Mouse (Mus musculus): ENCODE measurements at regions not wholly inside any gene's neighbourhood (a gene's known extent, or its start where the extent isn't known, plus 50 kb on each side); places are given as distances from the start of the nearest gene placed in this dataset.

GRCm38 (mm10) chr3:71590840-71591239, 1376.8 kb downstream of the Sis start:
- H3ac ChIP-seq (ENCODE audit: control insufficient read depth, insufficient read length, low read depth): no peak overlapping the region
- no peak overlapping the region for H3K4me3 ChIP-seq (ENCODE audit: insufficient read depth, poor library complexity, severe bottlenecking)
- TF ChIP-seq MYOG (IDR thresholded peaks at IDR 0.05; ENCODE audit: control insufficient read depth, extremely low read depth, insufficient read length) (no peak), FOSL1 (IDR thresholded peaks at IDR 0.05; ENCODE audit: insufficient read depth, low read length, poor library complexity, severe bottlenecking) (no peak), CTCF (IDR thresholded peaks at IDR 0.05; ENCODE audit: control insufficient read depth, insufficient read depth, insufficient read length) (no peak), MAX (IDR thresholded peaks at IDR 0.05) (no peak), MYOD1 (IDR thresholded peaks at IDR 0.05; ENCODE audit: control insufficient read depth, insufficient read length, low read depth) (no peak), CEBPB (IDR thresholded peaks at IDR 0.05; ENCODE audit: low read depth) (no peak), USF1 (IDR thresholded peaks at IDR 0.05; ENCODE audit: low read depth) (no peak)
- no peaks in the 10 kb centered on the region for H3K27me3 ChIP-seq (ENCODE audit: control insufficient read depth, insufficient read depth, insufficient read length)
- no peaks in the 10 kb centered on the region for H3K36me3 ChIP-seq (ENCODE audit: control insufficient read depth, insufficient read depth)
- H3K79me2 ChIP-seq (ENCODE audit: control insufficient read depth, insufficient read depth): no peaks in the 10 kb centered on the region
- H3K79me3 ChIP-seq (ENCODE audit: low read depth): no peaks in the 10 kb centered on the region

GRCm38 (mm10) chr3:71563820-71564418, 1403.7 kb downstream of the Sis start:
- H3K36me3 ChIP-seq (ENCODE audit: control insufficient read depth, insufficient read depth): no peaks in the 10 kb centered on the region
- H3K4me3 ChIP-seq (ENCODE audit: insufficient read depth, poor library complexity, severe bottlenecking): peak overlapping the region; percentile 12
- H3K79me2 ChIP-seq (ENCODE audit: control insufficient read depth, insufficient read depth): no peaks in the 10 kb centered on the region
- no peaks in the 10 kb centered on the region for H3K27me3 ChIP-seq (ENCODE audit: control insufficient read depth, insufficient read depth, insufficient read length)
- no peaks in the 10 kb centered on the region for H3K79me3 ChIP-seq (ENCODE audit: low read depth)
- no peak overlapping the region for H3ac ChIP-seq (ENCODE audit: control insufficient read depth, insufficient read length, low read depth)
- TF ChIP-seq FOSL1 (IDR thresholded peaks at IDR 0.05; ENCODE audit: insufficient read depth, low read length, poor library complexity, severe bottlenecking) (no peak), MYOG (IDR thresholded peaks at IDR 0.05; ENCODE audit: control insufficient read depth, extremely low read depth, insufficient read length) (no peak)

DNA sequence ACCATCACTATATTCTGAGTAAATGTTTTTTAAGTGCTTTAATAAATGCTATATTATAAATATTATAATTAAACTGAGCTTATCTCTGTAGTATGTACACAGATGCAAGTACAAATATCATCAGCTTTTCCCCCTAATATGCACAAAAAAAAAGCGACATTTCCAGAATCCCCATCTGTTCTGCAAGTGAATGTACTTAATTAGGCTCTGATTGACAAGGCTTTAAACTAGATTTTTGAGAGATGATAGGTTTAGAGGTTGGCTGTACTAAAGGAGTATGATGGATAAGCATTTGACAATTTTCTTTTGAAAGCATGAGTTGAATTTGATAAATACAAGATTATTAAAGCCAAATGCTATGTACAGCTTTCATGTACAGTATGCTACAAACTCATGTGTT, 1404.8 kb downstream of the Sis start:
- no peaks in the 10 kb centered on the region for H3K27me3 ChIP-seq (ENCODE audit: control insufficient read depth, insufficient read depth, insufficient read length)
- no peak for TF ChIP-seq CEBPB (IDR thresholded peaks at IDR 0.05; ENCODE audit: low read depth)
- no peak for TF ChIP-seq MAX (IDR thresholded peaks at IDR 0.05)
- no peak for TF ChIP-seq USF1 (IDR thresholded peaks at IDR 0.05; ENCODE audit: low read depth)
- no peak for TF ChIP-seq MYOG (IDR thresholded peaks at IDR 0.05; ENCODE audit: control insufficient read depth, extremely low read depth, insufficient read length)
- TF ChIP-seq FOSL1 (IDR thresholded peaks at IDR 0.05; ENCODE audit: insufficient read depth, low read length, poor library complexity, severe bottlenecking): no peak
- no peak for TF ChIP-seq MYOD1 (IDR thresholded peaks at IDR 0.05; ENCODE audit: control insufficient read depth, insufficient read length, low read depth)
- TF ChIP-seq CTCF (IDR thresholded peaks at IDR 0.05; ENCODE audit: control insufficient read depth, insufficient read depth, insufficient read length): no peak
- H3K36me3 ChIP-seq (ENCODE audit: control insufficient read depth, insufficient read depth): no peaks in the 10 kb centered on the region
- no peak overlapping the region for H3K4me3 ChIP-seq (ENCODE audit: insufficient read depth, poor library complexity, severe bottlenecking)
- no peaks in the 10 kb centered on the region for H3K79me2 ChIP-seq (ENCODE audit: control insufficient read depth, insufficient read depth)
- H3K79me3 ChIP-seq (ENCODE audit: low read depth): no peaks in the 10 kb centered on the region
- H3ac ChIP-seq (ENCODE audit: control insufficient read depth, insufficient read length, low read depth): no peak overlapping the region

- Histone ChIP-seq H3K36me3 (ENCODE audit: control insufficient read depth, insufficient read depth) (no peaks in the 10 kb centered on the region), H3ac (ENCODE audit: control insufficient read depth, insufficient read length, low read depth) (no peak overlapping the region), H3K4me3 (ENCODE audit: insufficient read depth, poor library complexity, severe bottlenecking) (no peak overlapping the region), H3K79me3 (ENCODE audit: low read depth) (no peaks in the 10 kb centered on the region), H3K27me3 (ENCODE audit: control insufficient read depth, insufficient read depth, insufficient read length) (no peaks in the 10 kb centered on the region), H3K79me2 (ENCODE audit: control insufficient read depth, insufficient read depth) (no peaks in the 10 kb centered on the region)
- no peak for TF ChIP-seq MYOG (IDR thresholded peaks at IDR 0.05; ENCODE audit: control insufficient read depth, extremely low read depth, insufficient read length)
- TF ChIP-seq FOSL1 (IDR thresholded peaks at IDR 0.05; ENCODE audit: insufficient read depth, low read length, poor library complexity, severe bottlenecking): no peak
- no peak for TF ChIP-seq MAX (IDR thresholded peaks at IDR 0.05)
- TF ChIP-seq MYOD1 (IDR thresholded peaks at IDR 0.05; ENCODE audit: control insufficient read depth, insufficient read length, low read depth): no peak
- TF ChIP-seq CTCF (IDR thresholded peaks at IDR 0.05; ENCODE audit: control insufficient read depth, insufficient read depth, insufficient read length): no peak
- no peak for TF ChIP-seq CEBPB (IDR thresholded peaks at IDR 0.05; ENCODE audit: low read depth)
- no peak for TF ChIP-seq USF1 (IDR thresholded peaks at IDR 0.05; ENCODE audit: low read depth)
Measured at GRCm38 (mm10) chr3:71545821-71546220, 1421.8 kb downstream of the Sis start.

GRCm38 (mm10) chr3:71512860-71513259, 1454.8 kb downstream of the Sis start:
- no peaks in the 10 kb centered on the region for H3K79me3 ChIP-seq (ENCODE audit: low read depth)
- TF ChIP-seq CEBPB (IDR thresholded peaks at IDR 0.05; ENCODE audit: low read depth) (no peak), MYOG (IDR thresholded peaks at IDR 0.05; ENCODE audit: control insufficient read depth, extremely low read depth, insufficient read length) (no peak), CTCF (IDR thresholded peaks at IDR 0.05; ENCODE audit: control insufficient read depth, insufficient read depth, insufficient read length) (no peak), MYOD1 (IDR thresholded peaks at IDR 0.05; ENCODE audit: control insufficient read depth, insufficient read length, low read depth) (no peak), FOSL1 (IDR thresholded peaks at IDR 0.05; ENCODE audit: insufficient read depth, low read length, poor library complexity, severe bottlenecking) (no peak), USF1 (IDR thresholded peaks at IDR 0.05; ENCODE audit: low read depth) (no peak), MAX (IDR thresholded peaks at IDR 0.05) (no peak)
- H3ac ChIP-seq (ENCODE audit: control insufficient read depth, insufficient read length, low read depth): no peak overlapping the region
- no peaks in the 10 kb centered on the region for H3K27me3 ChIP-seq (ENCODE audit: control insufficient read depth, insufficient read depth, insufficient read length)
- H3K4me3 ChIP-seq (ENCODE audit: insufficient read depth, poor library complexity, severe bottlenecking): no peak overlapping the region
- H3K79me2 ChIP-seq (ENCODE audit: control insufficient read depth, insufficient read depth): no peaks in the 10 kb centered on the region
- no peaks in the 10 kb centered on the region for H3K36me3 ChIP-seq (ENCODE audit: control insufficient read depth, insufficient read depth)
